ENCODE assay signal across 9 mouse cellular contexts in the genomic region with DNA sequence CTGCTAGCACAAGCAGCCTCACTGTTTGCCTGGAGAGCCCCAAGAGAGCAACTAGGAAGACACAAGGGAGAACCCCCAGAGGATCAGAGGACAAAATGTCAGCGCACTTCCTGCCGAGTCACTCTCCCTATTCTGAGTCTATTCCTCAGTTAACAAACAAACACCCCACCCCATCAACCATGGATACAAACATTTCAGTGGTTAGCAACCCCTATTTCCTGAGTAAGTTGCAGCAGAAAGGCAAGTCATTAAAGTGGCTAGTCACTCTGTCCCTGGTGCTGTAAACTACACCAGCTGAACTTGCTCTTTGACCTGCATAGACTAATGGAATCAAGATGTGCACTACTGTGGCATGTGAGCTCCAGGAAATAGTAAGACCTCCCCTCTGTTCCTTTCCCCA.
DNase-seq lines count a peak whose midpoint lies in the region; ATAC-seq and TF ChIP-seq lines count a peak whose summit lies in the region.
"Had no signal": no experiment of that assay in that cellular context is flagged by ENCODE, and none has a peak within 500 bp of the region (broad histone marks: within the 10 kb centered on the region; RNA-seq: fewer than 3 reads in every experiment).

No protein-coding gene starts in this region.

- H3K27me3 ChIP-seq in forebrain, embryonic 10.5 days (ENCODE audit: poor library complexity, severe bottlenecking), result no peaks in the 10 kb centered on the region
- H3K27me3 ChIP-seq in forebrain, embryonic 11.5 days (ENCODE audit: control insufficient read depth, insufficient read depth, low read length), result no peaks in the 10 kb centered on the region
- no peaks in the 10 kb centered on the region for H3K27me3 ChIP-seq in lung, postnatal 0 days (replicated peaks; ENCODE audit: insufficient read depth, low read length)
- H3K27me3 ChIP-seq in hindbrain, embryonic 14.5 days (ENCODE audit: control insufficient read depth, insufficient read depth, low read length), result no peaks in the 10 kb centered on the region
- H3K27me3 ChIP-seq: neural tube, embryonic 13.5 days had no signal

- intact Hi-C loops in heart, postnatal 36 days (cut with DNase I), result no loop called here

- no peak for ATAC-seq in forebrain, embryonic 11.5 days (replicated peaks; ENCODE audit: low FRiP score)
- peak; percentile 58 for ATAC-seq in lung, postnatal 0 days
- no peak for ATAC-seq in hindbrain, embryonic 14.5 days (ENCODE audit: low FRiP score)

- WGBS in forebrain, embryonic 10.5 days, result 52% methylated on average over 2 of the region's 2 CpGs
- WGBS in forebrain, embryonic 11.5 days, result 70% methylated on average over 2 of the region's 2 CpGs
- 43% methylated on average over 2 of the region's 2 CpGs for WGBS in lung, postnatal 0 days
- WGBS in hindbrain, embryonic 14.5 days, result 70% methylated on average over 2 of the region's 2 CpGs

- H3K36me3 ChIP-seq in forebrain, embryonic 10.5 days (replicated peaks), result peaks cover 5% of the 10 kb centered on the region; the same call in 1 of the 2 replicates
- no peaks in the 10 kb centered on the region for H3K36me3 ChIP-seq in forebrain, embryonic 11.5 days (ENCODE audit: control insufficient read depth, insufficient read depth, low read length)
- no peaks in the 10 kb centered on the region for H3K36me3 ChIP-seq in lung, postnatal 0 days (ENCODE audit: insufficient read depth, low read length)
- 0 out of 2 replicates have a peak, but pooled peaks cover 6% of the 10 kb centered on the region for H3K36me3 ChIP-seq in hindbrain, embryonic 14.5 days (replicated peaks; ENCODE audit: control insufficient read depth, insufficient read depth)
- H3K36me3 ChIP-seq: neural tube, embryonic 13.5 days had no signal

- no peaks in the 10 kb centered on the region for H3K9me3 ChIP-seq in forebrain, embryonic 10.5 days
- H3K9me3 ChIP-seq in forebrain, embryonic 11.5 days (ENCODE audit: control insufficient read depth, low read length), result no peaks in the 10 kb centered on the region
- no peaks in the 10 kb centered on the region for H3K9me3 ChIP-seq in lung, postnatal 0 days (ENCODE audit: low read length)
- no peaks in the 10 kb centered on the region for H3K9me3 ChIP-seq in hindbrain, embryonic 14.5 days (ENCODE audit: control insufficient read depth, low read length)
- H3K9me3 ChIP-seq: neural tube, embryonic 13.5 days had no signal

- no peak overlapping the region for H3K4me3 ChIP-seq in forebrain, embryonic 10.5 days
- no peak overlapping the region for H3K4me3 ChIP-seq in forebrain, embryonic 11.5 days (ENCODE audit: low read depth, low read length)
- no peak overlapping the region for H3K4me3 ChIP-seq in lung, postnatal 0 days (ENCODE audit: low read depth, low read length)
- H3K4me3 ChIP-seq in hindbrain, embryonic 14.5 days (replicated peaks; ENCODE audit: low read length), result no peak overlapping the region
- H3K4me3 ChIP-seq: neural tube, embryonic 13.5 days had no signal

- peaks cover 16% of the 10 kb centered on the region; the same call in 1 of the 2 replicates for H3K4me1 ChIP-seq in forebrain, embryonic 10.5 days
- H3K4me1 ChIP-seq in forebrain, embryonic 11.5 days (replicated peaks; ENCODE audit: control insufficient read depth, insufficient read depth, low read length), result no peaks in the 10 kb centered on the region
- no peaks in the 10 kb centered on the region for H3K4me1 ChIP-seq in lung, postnatal 0 days (ENCODE audit: insufficient read depth, low read depth, low read length)
- H3K4me1 ChIP-seq in hindbrain, embryonic 14.5 days (replicated peaks; ENCODE audit: control insufficient read depth, insufficient read depth, low read length), result no peaks in the 10 kb centered on the region
- H3K4me1 ChIP-seq: neural tube, embryonic 13.5 days had no signal

- peak overlapping the region; percentile 51; the same call in 1 of the 2 replicates for H3K27ac ChIP-seq in forebrain, embryonic 10.5 days
- H3K27ac ChIP-seq in forebrain, embryonic 11.5 days (ENCODE audit: low read depth, low read length), result no peak overlapping the region
- no peak overlapping the region for H3K27ac ChIP-seq in lung, postnatal 0 days (ENCODE audit: low read length)
- H3K27ac ChIP-seq in hindbrain, embryonic 14.5 days, result no peak overlapping the region
- H3K27ac ChIP-seq: neural tube, embryonic 13.5 days had no signal

- peak; percentile 21 for DNase-seq in forebrain, embryonic 10.5 days (ENCODE audit: extremely low spot score, low spot score)
- no peak for DNase-seq in forebrain, embryonic 11.5 days (ENCODE audit: low spot score)
- DNase-seq in NIH3T3 (ENCODE audit: low read depth), result peak; percentile 49
- DNase-seq in heart, postnatal 36 days, result peak; percentile 15 to 16
- peak; percentile 42 for DNase-seq in lung, postnatal 0 days (ENCODE audit: low spot score)
- no peak for DNase-seq in spleen, postnatal 14 days (ENCODE audit: low spot score in 2 of 2)
- DNase-seq in right cerebral cortex, postnatal 4 days, result no peak
- no peak for DNase-seq in hindbrain, embryonic 14.5 days (ENCODE audit: low spot score)

- no peak overlapping the region for H3K9ac ChIP-seq in forebrain, embryonic 11.5 days (ENCODE audit: low read length)
- no peak overlapping the region for H3K9ac ChIP-seq in lung, postnatal 0 days (replicated peaks; ENCODE audit: low read depth)
- H3K9ac ChIP-seq in hindbrain, embryonic 14.5 days, result no peak overlapping the region
- H3K9ac ChIP-seq: neural tube, embryonic 13.5 days had no signal

- TF ChIP-seq EP300 in lung, postnatal 0 days (IDR thresholded peaks at IDR 0.05), result no peak

- TF ChIP-seq CTCF in lung, postnatal 0 days (IDR thresholded peaks at IDR 0.05), result no peak

- H3K4me2 ChIP-seq in forebrain, embryonic 11.5 days (ENCODE audit: low read depth, low read length, severe bottlenecking), result no peak overlapping the region
- H3K4me2 ChIP-seq in lung, postnatal 0 days (replicated peaks; ENCODE audit: low read depth, low read length), result no peak overlapping the region
- H3K4me2 ChIP-seq in hindbrain, embryonic 14.5 days (replicated peaks), result no peak overlapping the region
- H3K4me2 ChIP-seq: neural tube, embryonic 13.5 days had no signal

Comparison
In these comparisons a context has a peak if more than half of its experiments do, and no peak if none do; other contexts are left out.
1. DNase-seq: peak in forebrain, embryonic 10.5 days (single experiment), NIH3T3 (single experiment), heart, postnatal 36 days (2 of 2) and lung, postnatal 0 days (single experiment); none in forebrain, embryonic 11.5 days (single experiment), spleen, postnatal 14 days (0 of 2), right cerebral cortex, postnatal 4 days (single experiment) and hindbrain, embryonic 14.5 days (single experiment).